Mouse (Mus musculus): ENCODE measurements around the gene Lix1.

- TF ChIP-seq CTCF (IDR thresholded peaks at IDR 0.05; ENCODE audit: low read depth) (no peak), EP300 (optimal IDR thresholded peaks at IDR 0.05) (no peak)
Observed at GRCm38 (mm10) chr17:17498848-17499247, 96.4 kb downstream of the Lix1 start.
